Mouse (Mus musculus) forebrain, postnatal 0 days (tissue): Measurements from ENCODE around the gene Sult1a1. TPM values are rescaled to one million over a fixed set of nuclear protein-coding genes. Genes with fewer than 3 reads are reported as not detected.

Experiments used
- ATAC-seq: fragments of 200-750 bp; cut with Nextera tagmentation; 2 replicates; pipeline ENCODE4 v1.8.0; 2017; ENCODE audit warnings: mild to moderate bottlenecking, moderate library complexity
- DNase-seq: peaks from one replicate; pipeline ENCODE4 v3.0.0-alpha.2; 2015
- H3K27ac ChIP-seq: fragments of 300-500 bp; sonication (generic); 2 replicates; pipeline ENCODE4 v1.5.1; 2014; ENCODE audit warnings: low read depth, mild to moderate bottlenecking, antibody characterized with exemption, low read length, moderate library complexity, mixed read lengths
- H3K27me3 ChIP-seq: fragments of 300-500 bp; sonication (generic); 2 replicates; pipeline ENCODE4 v1.6.1; 2014; ENCODE audit warnings: mild to moderate bottlenecking, low read length, mixed read lengths; ENCODE audit not compliant: insufficient read depth
- H3K36me3 ChIP-seq: fragments of 300-500 bp; sonication (generic); 2 replicates; pipeline ENCODE4 v1.6.1; 2014; ENCODE audit warnings: mild to moderate bottlenecking, moderate library complexity; ENCODE audit not compliant: insufficient read depth
- H3K4me1 ChIP-seq: fragments of 300-500 bp; sonication (generic); 2 replicates; pipeline ENCODE4 v1.6.1; 2014; ENCODE audit warnings: antibody characterized with exemption; ENCODE audit not compliant: insufficient read depth
- H3K4me2 ChIP-seq: fragments of 300-500 bp; sonication (generic); 2 replicates; pipeline ENCODE4 v1.6.1; 2014; ENCODE audit warnings: low read depth, mild to moderate bottlenecking, moderate library complexity
- H3K4me3 ChIP-seq: fragments of 300-500 bp; sonication (generic); 2 replicates; pipeline ENCODE4 v1.5.1; 2014; ENCODE audit warnings: low read depth, low read length, mixed read lengths
- H3K9ac ChIP-seq: fragments of 300-500 bp; sonication (generic); 2 replicates; pipeline ENCODE4 v1.6.1; 2014; ENCODE audit warnings: mild to moderate bottlenecking
- H3K9me3 ChIP-seq: fragments of 300-500 bp; sonication (generic); 2 replicates; pipeline ENCODE4 v1.6.1; 2016; ENCODE audit warnings: low read length
- CTCF ChIP-seq: sonication (generic); IDR thresholded peaks from 2 replicates; pipeline ENCODE4 v1.5.1; 2016; ENCODE audit warnings: antibody characterized with exemption, control low read depth, low read depth
- WGBS: fragments of 180-500 bp; shearing (Covaris S2); extraction: QIAGEN DNeasy Blood & Tissue Kit; methylation state at CpG from one replicate; pipeline ENCODE4 v1.1.7; 2014; 5-methylcytosine and 5-hydroxymethylcytosine counted together
- polyA plus RNA-seq: library from polyadenylated mRNA; unstranded; fragments of >200 nt; fragmentation: Nextera tagmentation; extraction: Ambion mirVana; gene quantifications from 2 replicates; pipeline ENCODE4 v1.2.1, GENCODE M21; 2015
- total RNA-seq: library from RNA; depleted of rRNA; stranded (reverse); fragments of >200 nt; gene quantifications from 2 replicates; pipeline ENCODE4 v1.2.3, GENCODE M21; 2014

Gene Sult1a1
- total and polyA plus RNA-seq, 2 experiments from 2014 or later = 16.0 to 22.8 TPM

DNA sequence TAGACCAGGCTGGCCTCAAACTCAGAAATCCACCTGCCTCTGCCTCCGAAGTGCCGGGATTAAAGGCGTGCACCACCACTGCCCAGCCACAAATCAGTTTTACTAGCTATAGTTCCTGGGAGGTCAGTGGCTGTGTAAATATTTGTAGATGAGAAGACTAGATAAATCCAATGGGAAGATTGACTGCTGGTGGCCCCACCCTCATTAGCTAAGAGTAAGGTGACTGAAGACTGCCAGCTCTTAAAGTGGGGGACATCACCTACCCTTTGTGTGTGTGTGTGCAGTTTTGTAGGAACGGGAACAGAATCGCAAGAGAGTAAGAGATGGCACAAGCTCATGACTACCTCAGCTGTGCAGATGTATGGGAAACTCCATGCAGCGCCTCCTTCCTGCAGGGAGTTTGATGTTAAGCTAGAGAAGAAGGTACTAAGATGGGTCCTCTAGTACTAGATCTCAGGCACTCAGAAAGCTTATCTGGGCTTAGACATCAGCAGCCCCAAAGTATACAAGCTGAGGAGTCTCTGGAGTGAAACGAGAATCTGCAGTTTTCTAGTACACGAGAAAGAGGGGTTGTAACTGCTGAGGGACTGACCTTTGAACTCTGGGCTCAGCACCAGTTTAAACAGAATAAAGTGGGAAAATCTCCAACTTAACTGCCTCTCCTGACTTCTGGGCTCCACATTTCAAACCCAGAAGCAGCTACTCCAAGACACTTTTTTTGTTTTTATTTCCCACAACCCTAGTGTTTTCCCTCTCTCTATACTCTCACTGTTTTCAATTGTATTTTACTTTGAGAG lies 2.5 kb upstream of the Sult1a1 start:
- no peak for TF ChIP-seq CTCF
- no peak for ATAC-seq
- DNase-seq = no peak
- Histone ChIP-seq H3K27ac (no peak overlapping the region), H3K4me3 (no peak overlapping the region), H3K36me3 (peaks cover 6% of the 10 kb centered on the region; the same call in 1 of the 2 replicates), H3K9ac (no peak overlapping the region), H3K4me1 (no peaks in the 10 kb centered on the region), H3K4me2 (no peak overlapping the region), H3K27me3 (no peaks in the 10 kb centered on the region), H3K9me3 (no peaks in the 10 kb centered on the region)
- WGBS = 88% methylated on average over 8 of the region's 8 CpGs

DNA sequence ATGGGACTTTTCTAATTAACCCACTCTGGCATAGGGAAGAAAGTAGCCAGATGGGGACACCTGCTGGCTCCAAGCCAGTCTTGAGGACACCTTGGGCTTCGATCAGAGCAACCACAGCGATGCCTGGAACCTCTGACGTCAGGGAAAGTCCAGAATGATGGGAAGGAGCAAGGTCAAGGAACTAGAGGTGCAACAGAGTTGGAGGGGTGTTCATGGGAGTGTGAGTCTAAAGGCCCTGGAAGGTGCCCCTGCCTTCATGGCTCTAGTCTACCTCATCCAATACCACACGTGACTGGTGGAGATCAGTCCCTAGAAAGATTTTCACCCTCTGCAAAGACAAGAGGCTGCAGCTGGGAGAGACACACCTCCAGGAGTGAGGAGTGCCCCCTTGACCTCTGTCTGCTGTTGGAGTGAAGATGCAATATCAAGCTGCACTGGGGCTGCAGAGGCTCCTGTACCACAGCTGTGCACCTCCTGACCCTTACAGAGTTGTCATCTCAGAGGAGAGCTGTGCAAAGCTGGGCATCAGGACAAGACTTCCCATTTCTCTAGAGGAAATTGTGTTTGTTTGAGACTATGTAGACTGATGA lies 494 bp upstream of the Sult1a1 start:
- no peak overlapping the region for H3K27ac ChIP-seq
- ATAC-seq (no peak), DNase-seq (no peak)
- no peak for TF ChIP-seq CTCF
- H3K4me1 ChIP-seq = no peaks in the 10 kb centered on the region
- no peaks in the 10 kb centered on the region for H3K9me3 ChIP-seq
- no peak overlapping the region for H3K4me3 ChIP-seq
- 76% methylated on average over 4 of the region's 4 CpGs for WGBS
- H3K27me3 ChIP-seq = no peaks in the 10 kb centered on the region
- H3K4me2 ChIP-seq = no peak overlapping the region
- H3K9ac ChIP-seq = no peak overlapping the region
- H3K36me3 ChIP-seq = peaks cover 17% of the 10 kb centered on the region

DNA sequence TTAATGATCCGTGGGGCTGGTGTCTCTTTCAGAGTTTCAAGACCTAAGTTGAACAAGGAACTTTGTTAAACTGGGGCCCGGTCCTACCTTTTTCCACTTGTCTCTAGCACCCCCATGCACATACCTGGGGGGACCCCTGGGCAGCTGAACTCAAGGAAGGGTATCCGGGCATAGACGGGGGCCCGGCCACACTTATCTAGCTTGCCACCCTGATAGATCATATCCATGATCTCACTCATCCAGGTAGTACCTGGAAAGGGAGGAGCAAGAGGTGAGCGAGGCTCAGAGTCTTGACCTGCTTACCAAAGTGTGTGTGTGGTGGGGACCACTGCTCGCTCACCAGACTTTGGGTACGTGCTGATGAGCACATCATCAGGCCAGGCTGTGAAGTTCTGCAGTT lies 1.1 kb downstream of the Sult1a1 start:
- Histone ChIP-seq H3K4me3 (no peak overlapping the region), H3K27me3 (no peaks in the 10 kb centered on the region), H3K4me2 (no peak overlapping the region), H3K9ac (no peak overlapping the region), H3K27ac (no peak overlapping the region), H3K9me3 (no peaks in the 10 kb centered on the region), H3K36me3 (peaks cover 29% of the 10 kb centered on the region), H3K4me1 (no peaks in the 10 kb centered on the region)
- DNase-seq (no peak), ATAC-seq (no peak)
- TF ChIP-seq CTCF = no peak
- WGBS = 97% methylated on average over 8 of the region's 8 CpGs

DNA sequence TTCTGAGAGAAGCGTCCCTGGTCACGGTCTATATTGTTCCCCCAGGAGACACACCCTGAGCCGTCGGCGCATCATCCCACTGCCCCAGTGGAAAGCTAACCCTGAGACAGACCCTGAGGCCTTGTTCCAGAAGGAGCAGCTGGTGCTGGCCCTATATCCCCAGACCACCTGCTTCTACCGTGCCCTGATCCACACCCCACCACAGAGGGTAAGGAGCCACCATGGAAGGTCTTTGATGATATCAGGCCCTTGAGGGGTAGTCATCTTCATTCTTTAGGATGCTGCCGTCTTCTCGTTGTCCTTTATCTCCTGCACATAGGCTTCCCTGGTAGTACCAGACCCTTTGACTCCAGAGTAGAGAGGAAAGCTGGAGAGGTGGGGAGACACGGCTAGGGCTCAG lies 4.1 kb downstream of the Sult1a1 start:
- Histone ChIP-seq H3K9me3 (no peaks in the 10 kb centered on the region), H3K4me2 (no peak overlapping the region), H3K9ac (no peak overlapping the region), H3K4me3 (no peak overlapping the region), H3K27me3 (no peaks in the 10 kb centered on the region), H3K4me1 (no peaks in the 10 kb centered on the region), H3K36me3 (peaks cover 23% of the 10 kb centered on the region), H3K27ac (no peak overlapping the region)
- 97% methylated on average over 9 of the region's 9 CpGs for WGBS
- no peak for TF ChIP-seq CTCF
- no peak for ATAC-seq
- no peak for DNase-seq

DNA sequence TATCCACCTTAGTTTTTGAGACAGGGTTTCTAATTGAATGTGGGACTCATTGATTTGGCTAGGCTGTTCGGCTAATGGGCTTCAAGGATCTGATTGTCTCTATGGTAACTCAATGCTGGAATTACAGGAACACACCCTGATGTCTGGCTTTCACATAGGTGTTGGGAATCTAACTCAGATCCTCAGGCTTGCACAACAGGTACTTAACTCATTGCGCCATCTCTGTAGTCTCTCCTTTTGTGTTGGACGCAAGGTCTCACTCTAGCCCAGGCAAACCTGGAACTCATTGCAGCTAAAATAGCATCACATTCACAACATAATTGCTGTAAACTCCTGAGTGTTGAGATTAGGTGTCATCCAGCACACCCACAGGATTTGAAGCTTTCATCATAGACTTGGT lies 6.1 kb downstream of the Sult1a1 start:
- Histone ChIP-seq H3K27me3 (no peaks in the 10 kb centered on the region), H3K9ac (no peak overlapping the region), H3K4me1 (no peaks in the 10 kb centered on the region), H3K9me3 (no peaks in the 10 kb centered on the region), H3K4me3 (no peak overlapping the region), H3K27ac (no peak overlapping the region), H3K36me3 (peaks cover 32% of the 10 kb centered on the region), H3K4me2 (no peak overlapping the region)
- DNase-seq (no peak), ATAC-seq (no peak)
- WGBS = 91% methylated on average over 3 of the region's 3 CpGs
- TF ChIP-seq CTCF = no peak

DNA sequence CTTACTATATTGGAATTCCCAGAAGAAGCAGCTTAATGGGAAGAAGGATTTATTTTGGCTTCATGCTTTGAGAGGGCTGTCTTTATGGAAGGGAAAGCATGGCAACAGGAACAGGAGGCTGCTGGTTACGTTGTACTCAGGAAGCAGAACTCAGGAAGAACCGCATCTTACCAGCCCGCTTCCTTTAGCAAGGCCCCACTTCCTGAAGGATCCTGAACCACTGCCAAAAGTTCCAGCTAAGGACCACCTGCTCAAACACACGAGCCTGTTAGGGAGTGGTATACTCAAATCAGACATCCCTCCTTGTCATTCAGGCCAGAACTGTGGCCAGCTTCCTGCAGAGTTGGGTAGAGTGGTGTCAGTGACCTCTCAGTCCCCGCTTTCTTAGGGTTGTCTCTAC lies 7.8 kb downstream of the Sult1a1 start:
- no peak for DNase-seq
- Histone ChIP-seq H3K36me3 (peaks cover 43% of the 10 kb centered on the region), H3K27ac (no peak overlapping the region), H3K9ac (no peak overlapping the region), H3K4me1 (no peaks in the 10 kb centered on the region), H3K27me3 (no peaks in the 10 kb centered on the region), H3K4me2 (no peak overlapping the region), H3K4me3 (no peak overlapping the region), H3K9me3 (no peaks in the 10 kb centered on the region)
- 64% methylated on average over 5 of the region's 5 CpGs for WGBS
- no peak for TF ChIP-seq CTCF
- no peak for ATAC-seq

DNA sequence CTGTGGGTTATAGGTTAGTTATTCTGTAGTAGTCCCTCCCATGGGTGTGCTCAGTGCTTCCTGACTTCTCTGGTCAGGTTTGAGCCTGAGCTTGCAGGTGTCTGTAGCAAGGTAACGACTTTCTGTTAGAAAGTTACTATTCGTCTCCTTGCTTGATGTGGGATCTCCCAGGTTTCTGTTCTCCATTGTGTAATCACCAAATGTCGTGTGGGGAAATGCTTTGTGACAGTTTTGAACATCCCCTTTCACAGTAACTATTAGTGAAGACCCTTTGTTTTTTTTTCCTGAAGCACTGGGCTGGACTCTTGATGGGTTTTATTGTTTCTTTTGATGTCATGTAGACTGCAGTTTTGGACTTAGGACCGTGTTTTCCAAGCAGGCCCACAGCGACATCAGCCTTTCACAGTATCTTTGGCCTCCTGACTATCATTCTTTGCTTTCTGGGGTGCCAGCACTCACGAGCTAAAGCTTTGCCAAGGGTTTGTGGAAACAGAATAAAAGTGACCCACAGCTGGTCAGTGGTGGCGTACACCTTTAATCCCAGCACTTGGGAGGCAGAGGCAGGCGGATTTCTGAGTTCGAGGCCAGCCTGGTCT lies 8.6 kb downstream of the Sult1a1 start:
- H3K9me3 ChIP-seq = no peaks in the 10 kb centered on the region
- no peak for DNase-seq
- WGBS = 85% methylated on average over 9 of the region's 9 CpGs
- H3K36me3 ChIP-seq = peaks cover 43% of the 10 kb centered on the region
- no peak overlapping the region for H3K9ac ChIP-seq
- no peaks in the 10 kb centered on the region for H3K27me3 ChIP-seq
- no peak for TF ChIP-seq CTCF
- no peak overlapping the region for H3K4me3 ChIP-seq
- ATAC-seq = no peak
- H3K27ac ChIP-seq = no peak overlapping the region
- no peaks in the 10 kb centered on the region for H3K4me1 ChIP-seq
- H3K4me2 ChIP-seq = no peak overlapping the region
